Mouse (Mus musculus) lung, postnatal 14 days (tissue): ENCODE data around the gene Ptpn5.
A peak's percentile ranks its signal among the peaks of the same experiment; 100 is the strongest.

Experiments
- DNase-seq: peaks from one replicate; pipeline ENCODE4 v3.0.0; 2021

Gene Ptpn5

GRCm38 (mm10) chr7:47054666-47055065 is 78.8 kb downstream of the Ptpn5 start:
- peak; percentile 33 for DNase-seq

GRCm38 (mm10) chr7:47053287-47053686 is 80.2 kb downstream of the Ptpn5 start:
- no peak for DNase-seq

GRCm38 (mm10) chr7:47052276-47052675 is 81.2 kb downstream of the Ptpn5 start:
- peak; percentile 58 for DNase-seq

- peak; percentile 72 for DNase-seq
These were observed 81.9 kb downstream of the Ptpn5 start for GRCm38 (mm10) chr7:47051404-47052151.

- DNase-seq = peak; percentile 53
These were observed 82.7 kb downstream of the Ptpn5 start for GRCm38 (mm10) chr7:47050766-47051165.

GRCm38 (mm10) chr7:47050366-47050765 is 83.1 kb downstream of the Ptpn5 start, which contains the start of gene Tmem86a:
Gene Tmem86a (plus strand): TSS chr7:47050601.
- peak; percentile 93 for DNase-seq

- DNase-seq = no peak
These were observed 90.5 kb downstream of the Ptpn5 start for GRCm38 (mm10) chr7:47042823-47043490.

GRCm38 (mm10) chr7:47042121-47042520 is 91.4 kb downstream of the Ptpn5 start:
- no peak for DNase-seq

- no peak for DNase-seq
These were observed 91.8 kb downstream of the Ptpn5 start for GRCm38 (mm10) chr7:47041706-47042105.

- DNase-seq = no peak
These were observed 98.1 kb downstream of the Ptpn5 start for GRCm38 (mm10) chr7:47035426-47035825.

GRCm38 (mm10) chr7:47034785-47035384 is 98.6 kb downstream of the Ptpn5 start:
- DNase-seq = no peak

GRCm38 (mm10) chr7:47031371-47031770 is 102.1 kb downstream of the Ptpn5 start:
- DNase-seq = no peak

GRCm38 (mm10) chr7:47030517-47031193 is 102.8 kb downstream of the Ptpn5 start:
- no peak for DNase-seq
